Mouse (Mus musculus) T-helper 2 cell (primary cell): ENCODE data around the gene Abcb8.

Source experiments
- in situ Hi-C: fragments of 300-600 bp; cut with MboI, MseI; formaldehyde crosslinking; loops from one replicate; pipeline ENCODE4 v1.15.1; 2025; ENCODE audit warnings: high pct_unique_total_duplicates

Abcb8 gene

GRCm38 (mm10) chr5:24366426-24366825, 27.0 kb upstream of the Abcb8 start:
- in situ Hi-C loops = no loop called here

GRCm38 (mm10) chr5:24369767-24370166, 23.7 kb upstream of the Abcb8 start:
- in situ Hi-C loops = no loop called here

- in situ Hi-C loops = no loop called here
Measured at GRCm38 (mm10) chr5:24373807-24374206, 19.7 kb upstream of the Abcb8 start.

- in situ Hi-C loops = no loop called here
Measured at GRCm38 (mm10) chr5:24374216-24374615, 19.2 kb upstream of the Abcb8 start.

- in situ Hi-C loops = no loop called here
Measured at GRCm38 (mm10) chr5:24374666-24375328, 18.7 kb upstream of the Abcb8 start.

GRCm38 (mm10) chr5:24378700-24379099, 14.8 kb upstream of the Abcb8 start:
- in situ Hi-C loops = no loop called here

- in situ Hi-C loops = no loop called here
Measured at GRCm38 (mm10) chr5:24379501-24379900, 14.0 kb upstream of the Abcb8 start.

- in situ Hi-C loops = loop anchor here (10.0 kb wide), 1 partner anchor 216 kb away; the partner anchor contains the start of gene Nupl2
Measured at GRCm38 (mm10) chr5:24380499-24380898, 13.0 kb upstream of the Abcb8 start.

- in situ Hi-C loops = loop anchor here (10.0 kb wide), 1 partner anchor 217 kb away; the partner anchor contains the start of gene Nupl2
Measured at GRCm38 (mm10) chr5:24381486-24381885, 12.0 kb upstream of the Abcb8 start.

- in situ Hi-C loops = loop anchor here (10.0 kb wide), 1 partner anchor 217 kb away; the partner anchor contains the start of gene Nupl2
Measured at GRCm38 (mm10) chr5:24381988-24382387, 11.5 kb upstream of the Abcb8 start.

GRCm38 (mm10) chr5:24383026-24383859, 10.2 kb upstream of the Abcb8 start:
- in situ Hi-C loops = loop anchor here (10.0 kb wide), 1 partner anchor 218 kb away; the partner anchor contains the start of gene Nupl2

GRCm38 (mm10) chr5:24384407-24384806, 9.1 kb upstream of the Abcb8 start:
- in situ Hi-C loops = loop anchor here (10.0 kb wide), 1 partner anchor 220 kb away; the partner anchor contains the start of gene Nupl2

GRCm38 (mm10) chr5:24385374-24385773, 8.1 kb upstream of the Abcb8 start:
- in situ Hi-C loops = loop anchor here (10.0 kb wide), 1 partner anchor 221 kb away; the partner anchor contains the start of gene Nupl2

GRCm38 (mm10) chr5:24385887-24386550, 7.4 kb upstream of the Abcb8 start:
- in situ Hi-C loops = loop anchor here (10.0 kb wide), 1 partner anchor 221 kb away; the partner anchor contains the start of gene Nupl2

- in situ Hi-C loops = loop anchor here (10.0 kb wide), 1 partner anchor 223 kb away; the partner anchor contains the start of gene Nupl2
Measured at GRCm38 (mm10) chr5:24387264-24388241, 5.9 kb upstream of the Abcb8 start.

- in situ Hi-C loops = loop anchor here (10.0 kb wide), 1 partner anchor 224 kb away; the partner anchor contains the start of gene Nupl2
Measured at GRCm38 (mm10) chr5:24388246-24388915, 5.1 kb upstream of the Abcb8 start.

- in situ Hi-C loops = loop anchor here (10.0 kb wide), 1 partner anchor 224 kb away; the partner anchor contains the start of gene Nupl2
Measured at GRCm38 (mm10) chr5:24389011-24389657, 4.3 kb upstream of the Abcb8 start.

GRCm38 (mm10) chr5:24389658-24390020, 3.8 kb upstream of the Abcb8 start:
- in situ Hi-C loops = loop anchor here (5.0 to 10.0 kb wide), 2 partner anchors 63 to 225 kb away; partner anchors contain the start of genes Agap3 and Nupl2

GRCm38 (mm10) chr5:24391864-24392263, 1.6 kb upstream of the Abcb8 start, which contains the start of gene Atg9b:
Gene Atg9b, minus strand, starts transcription at chr5:24392143.
- in situ Hi-C loops = loop anchor here (5.0 kb wide), 1 partner anchor 60 kb away; the partner anchor contains the start of gene Agap3
